Mouse (Mus musculus): Measurements from ENCODE around the gene Rsrc2. TPM values are rescaled to one million over a fixed set of nuclear protein-coding genes. Genes with fewer than 3 reads are reported as not detected.

Rsrc2 gene
- polyA plus RNA-seq (2015; fragmentation: Nextera tagmentation; extraction: Ambion mirVana): 59.5 and 67.8 TPM in 2 replicates

GRCm38 (mm10) chr5:123749065-123750064 is at the start of gene Rsrc2, which contains the start of gene Kntc1:
Gene Rsrc2 (minus strand): TSS chr5:123749414.
Gene Kntc1 (plus strand): TSS chr5:123749716.
- peak; percentile 98 for DNase-seq (ENCODE audit: low spot score)
- peak within 1 kb of the TSS; percentile 69 for H3K4me2 ChIP-seq (replicated peaks; ENCODE audit: low read depth)
- WGBS: under 1% methylated on average over 63 of the region's 63 CpGs

GRCm38 (mm10) chr5:123793081-123793480 is 43.9 kb upstream of the Rsrc2 start:
- no peaks in the 10 kb centered on the region for H3K27me3 ChIP-seq (ENCODE audit: control insufficient read depth, insufficient read depth, low read length)
- H3K4me1 ChIP-seq (replicated peaks; ENCODE audit: control insufficient read depth, insufficient read depth): no peaks in the 10 kb centered on the region
- H3K4me2 ChIP-seq (replicated peaks; ENCODE audit: low read depth): no peak overlapping the region
- no peak for ATAC-seq (ENCODE audit: low FRiP score, low TSS enrichment)
- no peaks in the 10 kb centered on the region for H3K9me3 ChIP-seq (ENCODE audit: control insufficient read depth, low read length)
- 87% methylated on average over 2 of the region's 2 CpGs for WGBS
- H3K27ac ChIP-seq (replicated peaks): no peak overlapping the region
- no peak overlapping the region for H3K9ac ChIP-seq (ENCODE audit: low read length)
- peak; percentile 19; the same call in 1 of the 2 replicates for TF ChIP-seq CTCF (IDR thresholded peaks at IDR 0.05; ENCODE audit: low read depth)
- TF ChIP-seq EP300 (optimal IDR thresholded peaks at IDR 0.05): no peak
- no peak for DNase-seq (ENCODE audit: low spot score)
- no peak overlapping the region for H3K4me3 ChIP-seq (ENCODE audit: low read depth, low read length)
- peaks cover 5% of the 10 kb centered on the region; the same call in 1 of the 2 replicates for H3K36me3 ChIP-seq (ENCODE audit: control insufficient read depth, insufficient read depth, low read length)

More at GRCm38 (mm10) chr5:123749065-123750064, at the start of gene Rsrc2, which contains the start of gene Kntc1:
- Histone ChIP-seq H3K9me3 (ENCODE audit: control insufficient read depth, low read length) (no peaks in the 10 kb centered on the region), H3K27me3 (ENCODE audit: control insufficient read depth, insufficient read depth, low read length) (no peaks in the 10 kb centered on the region), H3K9ac (ENCODE audit: low read length) (peak within 1 kb of the TSS; percentile 84), H3K4me3 (ENCODE audit: low read depth, low read length) (peak within 1 kb of the TSS; percentile 70), H3K36me3 (ENCODE audit: control insufficient read depth, insufficient read depth, low read length) (no peaks in the 10 kb centered on the region; the same call in 1 of the 2 replicates), H3K27ac (replicated peaks) (peak within 1 kb of the TSS; percentile 98), H3K4me1 (replicated peaks; ENCODE audit: control insufficient read depth, insufficient read depth) (0 out of 2 replicates have a peak, but pooled peaks cover 4% of the 10 kb centered on the region)
- TF ChIP-seq CTCF (IDR thresholded peaks at IDR 0.05; ENCODE audit: low read depth) (peak; percentile 47), EP300 (optimal IDR thresholded peaks at IDR 0.05) (peak; percentile 85)
- ATAC-seq (ENCODE audit: low FRiP score, low TSS enrichment): peak; percentile 98

GRCm38 (mm10) chr5:123788976-123789375 is 39.8 kb upstream of the Rsrc2 start:
- H3K27ac ChIP-seq (replicated peaks): no peak overlapping the region
- H3K4me2 ChIP-seq (replicated peaks; ENCODE audit: low read depth): no peak overlapping the region
- no peak overlapping the region for H3K4me3 ChIP-seq (ENCODE audit: low read depth, low read length)
- peak; percentile 43 for TF ChIP-seq CTCF (IDR thresholded peaks at IDR 0.05; ENCODE audit: low read depth)
- no peak for TF ChIP-seq EP300 (optimal IDR thresholded peaks at IDR 0.05)
- ATAC-seq (ENCODE audit: low FRiP score, low TSS enrichment) (no peak), DNase-seq (ENCODE audit: low spot score) (no peak)
- no peaks in the 10 kb centered on the region for H3K9me3 ChIP-seq (ENCODE audit: control insufficient read depth, low read length)
- peaks cover 8% of the 10 kb centered on the region; the same call in 1 of the 2 replicates for H3K36me3 ChIP-seq (ENCODE audit: control insufficient read depth, insufficient read depth, low read length)
- 94% methylated on average over 7 of the region's 7 CpGs for WGBS
- H3K4me1 ChIP-seq (replicated peaks; ENCODE audit: control insufficient read depth, insufficient read depth): no peaks in the 10 kb centered on the region
- H3K9ac ChIP-seq (ENCODE audit: low read length): no peak overlapping the region
- H3K27me3 ChIP-seq (ENCODE audit: control insufficient read depth, insufficient read depth, low read length): no peaks in the 10 kb centered on the region

GRCm38 (mm10) chr5:123781864-123782263 is 32.6 kb upstream of the Rsrc2 start:
- ATAC-seq (ENCODE audit: low FRiP score, low TSS enrichment): no peak
- no peak for DNase-seq (ENCODE audit: low spot score)
- H3K27me3 ChIP-seq (ENCODE audit: control insufficient read depth, insufficient read depth, low read length): no peaks in the 10 kb centered on the region
- H3K9me3 ChIP-seq (ENCODE audit: control insufficient read depth, low read length): no peaks in the 10 kb centered on the region
- no peak overlapping the region for H3K4me2 ChIP-seq (replicated peaks; ENCODE audit: low read depth)
- H3K27ac ChIP-seq (replicated peaks): no peak overlapping the region
- 95% methylated on average over 4 of the region's 4 CpGs for WGBS
- H3K4me3 ChIP-seq (ENCODE audit: low read depth, low read length): no peak overlapping the region
- TF ChIP-seq EP300 (optimal IDR thresholded peaks at IDR 0.05) (no peak), CTCF (IDR thresholded peaks at IDR 0.05; ENCODE audit: low read depth) (no peak)
- H3K4me1 ChIP-seq (replicated peaks; ENCODE audit: control insufficient read depth, insufficient read depth): no peaks in the 10 kb centered on the region
- H3K9ac ChIP-seq (ENCODE audit: low read length): no peak overlapping the region
- peaks cover 4% of the 10 kb centered on the region; the same call in 1 of the 2 replicates for H3K36me3 ChIP-seq (ENCODE audit: control insufficient read depth, insufficient read depth, low read length)

GRCm38 (mm10) chr5:123780716-123781115 is 31.5 kb upstream of the Rsrc2 start:
- no peak for TF ChIP-seq EP300 (optimal IDR thresholded peaks at IDR 0.05)
- TF ChIP-seq CTCF (IDR thresholded peaks at IDR 0.05; ENCODE audit: low read depth): no peak
- peaks cover 2% of the 10 kb centered on the region; the same call in 1 of the 2 replicates for H3K36me3 ChIP-seq (ENCODE audit: control insufficient read depth, insufficient read depth, low read length)
- H3K4me1 ChIP-seq (replicated peaks; ENCODE audit: control insufficient read depth, insufficient read depth): no peaks in the 10 kb centered on the region
- H3K27ac ChIP-seq (replicated peaks): no peak overlapping the region
- 91% methylated on average over 8 of the region's 8 CpGs for WGBS
- H3K9me3 ChIP-seq (ENCODE audit: control insufficient read depth, low read length): no peaks in the 10 kb centered on the region
- DNase-seq (ENCODE audit: low spot score) (no peak), ATAC-seq (ENCODE audit: low FRiP score, low TSS enrichment) (no peak)
- H3K9ac ChIP-seq (ENCODE audit: low read length): no peak overlapping the region
- H3K4me3 ChIP-seq (ENCODE audit: low read depth, low read length): no peak overlapping the region
- no peaks in the 10 kb centered on the region for H3K27me3 ChIP-seq (ENCODE audit: control insufficient read depth, insufficient read depth, low read length)
- H3K4me2 ChIP-seq (replicated peaks; ENCODE audit: low read depth): no peak overlapping the region
